Mouse (Mus musculus): ENCODE measurements at regions not wholly inside any gene's neighbourhood (a gene's known extent, or its start where the extent isn't known, plus 50 kb on each side); places are given as distances from the start of the nearest gene placed in this dataset.
"Not testable (repeated sequence)": the region's sequence is repeated elsewhere in the genome, so short reads cannot be mapped to it uniquely, and the experiment has no call there.

DNA sequence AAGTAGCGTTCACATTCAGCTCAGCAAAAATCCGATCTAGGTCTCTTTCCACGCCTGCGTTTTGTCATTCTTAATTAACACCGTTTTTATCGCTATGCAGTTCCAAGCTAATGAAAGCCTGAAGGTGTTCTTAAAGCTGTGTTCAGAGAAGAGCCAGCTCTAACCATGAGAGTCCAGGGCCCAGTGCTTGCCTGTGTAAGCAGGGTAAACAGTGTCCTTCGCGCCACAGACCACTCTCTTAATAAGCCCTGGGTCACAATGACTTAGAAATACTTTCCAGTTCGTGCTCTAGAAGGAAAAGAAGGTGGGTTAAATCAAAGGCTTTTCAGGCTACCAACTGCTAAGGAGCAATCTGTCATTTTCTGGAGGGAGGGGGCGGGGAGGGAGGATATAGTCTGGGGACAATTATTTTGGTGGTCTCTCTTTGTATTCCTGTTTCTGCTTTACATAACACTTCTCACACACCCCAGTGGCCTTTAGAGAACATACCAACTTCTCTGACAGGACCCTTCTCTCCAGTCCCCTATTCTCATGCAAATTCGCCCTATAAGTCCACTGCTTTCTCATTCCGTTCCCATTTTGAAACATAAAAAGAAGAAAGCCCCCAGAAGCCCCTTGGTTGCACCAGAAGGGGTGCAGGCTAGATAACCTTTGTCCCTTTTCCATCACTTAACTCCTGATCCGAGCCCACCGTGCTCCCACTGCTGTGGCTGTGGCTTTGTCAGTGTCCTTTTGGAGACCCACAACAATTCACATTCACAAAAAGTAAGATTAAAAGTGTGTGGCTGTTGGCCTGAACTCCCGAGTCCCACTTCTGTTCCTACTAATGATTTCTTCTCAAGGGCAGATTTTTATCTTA lies 63.6 kb downstream of the H2al2a start:
- Histone ChIP-seq H3K36me3 (no peaks in the 10 kb centered on the region), H3K9me3 (no peaks in the 10 kb centered on the region), H3K4me1 (no peaks in the 10 kb centered on the region), H3K27ac (no peak overlapping the region), H3K9ac (no peak overlapping the region), H3K27me3 (no peaks in the 10 kb centered on the region), H3K4me3 (no peak overlapping the region), H3K4me2 (peak overlapping the region; percentile 35)
- ATAC-seq (ENCODE audit: borderline replicate concordance, extremely low read depth, low FRiP score, low TSS enrichment): no peak
- WGBS: 47% methylated on average over 15 of the region's 15 CpGs

DNA sequence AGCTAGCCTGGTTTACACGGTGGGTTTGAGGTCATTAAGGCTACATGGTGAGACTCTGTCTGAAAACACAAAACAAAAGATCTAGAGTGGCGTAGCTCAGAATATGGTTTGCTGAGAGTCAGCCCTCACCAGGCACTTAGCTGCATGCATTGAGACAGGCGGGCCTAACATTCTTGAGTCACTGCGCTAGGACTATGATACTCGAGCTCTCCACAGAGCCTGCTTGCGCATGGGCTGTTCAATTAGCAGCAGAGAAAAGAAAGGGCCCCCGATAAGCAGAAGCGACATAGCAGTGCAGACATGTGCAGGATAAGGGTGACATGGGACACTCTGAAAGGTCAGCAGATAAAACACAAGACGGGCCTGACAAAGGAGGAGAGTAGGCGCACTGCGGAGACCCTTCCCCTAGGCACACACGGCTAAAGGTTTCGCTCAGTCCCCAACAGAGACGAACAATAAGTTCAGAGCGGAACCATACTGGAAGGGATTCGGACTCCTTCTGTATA lies 64.3 kb downstream of the H2al2a start:
- Histone ChIP-seq H3K4me3 (no peak overlapping the region), H3K27me3 (no peaks in the 10 kb centered on the region), H3K9me3 (no peaks in the 10 kb centered on the region), H3K36me3 (no peaks in the 10 kb centered on the region), H3K27ac (no peak overlapping the region), H3K4me1 (no peaks in the 10 kb centered on the region), H3K4me2 (peak overlapping the region; percentile 35), H3K9ac (no peak overlapping the region)
- WGBS: 47% methylated on average over 16 of the region's 16 CpGs
- no peak for ATAC-seq (ENCODE audit: borderline replicate concordance, extremely low read depth, low FRiP score, low TSS enrichment)

DNA sequence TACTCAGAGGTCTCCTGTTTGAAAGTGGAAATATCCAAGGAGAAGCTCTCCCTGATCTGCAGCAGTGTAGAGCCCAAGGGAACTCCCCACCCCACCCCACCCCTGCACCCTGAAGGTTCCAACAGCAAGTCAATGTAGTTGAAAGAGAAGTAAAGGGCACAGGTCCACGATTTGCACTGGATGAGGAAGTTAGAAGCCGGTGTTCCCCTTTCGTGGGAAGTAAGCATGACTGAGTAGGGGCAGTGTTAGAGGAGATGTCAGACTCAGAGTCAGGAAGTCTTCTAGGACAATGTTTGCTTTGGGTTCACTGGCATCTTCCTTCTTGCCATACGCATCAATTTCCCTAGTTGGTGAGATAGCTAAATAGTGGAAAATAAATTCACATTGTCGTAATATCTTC lies 64.9 kb downstream of the H2al2a start:
- no peaks in the 10 kb centered on the region for H3K9me3 ChIP-seq
- no peaks in the 10 kb centered on the region for H3K36me3 ChIP-seq
- H3K4me2 ChIP-seq: no peak overlapping the region
- no peak overlapping the region for H3K27ac ChIP-seq
- no peaks in the 10 kb centered on the region for H3K27me3 ChIP-seq
- ATAC-seq (ENCODE audit: borderline replicate concordance, extremely low read depth, low FRiP score, low TSS enrichment): no peak
- H3K4me1 ChIP-seq: no peaks in the 10 kb centered on the region
- 76% methylated on average over 5 of the region's 5 CpGs for WGBS
- H3K9ac ChIP-seq: no peak overlapping the region
- H3K4me3 ChIP-seq: no peak overlapping the region

DNA sequence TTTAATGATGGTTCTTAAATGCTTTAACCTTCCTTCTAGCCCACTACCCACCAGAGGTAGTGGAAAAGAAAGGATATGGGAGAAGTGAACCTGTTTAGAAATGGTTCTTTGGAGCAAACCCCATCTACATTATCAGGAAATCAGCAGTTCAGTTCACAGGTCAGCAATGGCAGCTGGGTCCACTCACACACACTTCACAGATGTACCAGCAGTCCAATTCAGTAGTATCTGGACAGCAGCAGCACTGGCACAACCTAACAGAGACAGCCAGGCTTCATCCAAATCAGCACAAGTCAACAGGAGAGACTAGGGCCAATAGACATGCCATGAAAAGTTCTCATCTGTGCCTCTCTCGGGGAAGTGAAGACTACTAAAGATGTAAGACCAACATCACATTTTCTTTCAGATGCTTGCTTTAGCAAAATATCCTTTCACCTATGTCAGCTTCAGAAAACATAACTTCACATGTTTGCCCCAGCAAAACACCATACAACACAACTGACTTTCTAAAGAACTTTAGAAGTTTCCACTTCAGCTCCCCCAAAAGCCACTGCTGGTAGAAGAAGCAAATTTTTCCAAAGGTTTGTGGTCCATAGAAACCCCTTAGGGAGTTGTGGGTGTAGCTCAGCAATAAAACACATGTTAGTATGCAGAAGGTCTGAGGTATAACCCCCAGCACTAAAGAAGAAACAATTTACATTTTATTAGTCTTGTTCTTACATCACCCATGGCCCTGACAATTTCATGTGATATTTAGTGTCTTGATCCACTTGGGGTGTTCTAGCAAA lies 77.7 kb downstream of the H2al2a start:
- Histone ChIP-seq H3K27me3 (no peaks in the 10 kb centered on the region), H3K9ac (no peak overlapping the region), H3K4me3 (no peak overlapping the region), H3K36me3 (no peaks in the 10 kb centered on the region), H3K4me1 (no peaks in the 10 kb centered on the region), H3K4me2 (no peak overlapping the region), H3K9me3 (no peaks in the 10 kb centered on the region), H3K27ac (no peak overlapping the region)
- no peak for ATAC-seq (ENCODE audit: borderline replicate concordance, extremely low read depth, low FRiP score, low TSS enrichment)
- WGBS: 67% methylated on average over 1 of the region's 1 CpGs

DNA sequence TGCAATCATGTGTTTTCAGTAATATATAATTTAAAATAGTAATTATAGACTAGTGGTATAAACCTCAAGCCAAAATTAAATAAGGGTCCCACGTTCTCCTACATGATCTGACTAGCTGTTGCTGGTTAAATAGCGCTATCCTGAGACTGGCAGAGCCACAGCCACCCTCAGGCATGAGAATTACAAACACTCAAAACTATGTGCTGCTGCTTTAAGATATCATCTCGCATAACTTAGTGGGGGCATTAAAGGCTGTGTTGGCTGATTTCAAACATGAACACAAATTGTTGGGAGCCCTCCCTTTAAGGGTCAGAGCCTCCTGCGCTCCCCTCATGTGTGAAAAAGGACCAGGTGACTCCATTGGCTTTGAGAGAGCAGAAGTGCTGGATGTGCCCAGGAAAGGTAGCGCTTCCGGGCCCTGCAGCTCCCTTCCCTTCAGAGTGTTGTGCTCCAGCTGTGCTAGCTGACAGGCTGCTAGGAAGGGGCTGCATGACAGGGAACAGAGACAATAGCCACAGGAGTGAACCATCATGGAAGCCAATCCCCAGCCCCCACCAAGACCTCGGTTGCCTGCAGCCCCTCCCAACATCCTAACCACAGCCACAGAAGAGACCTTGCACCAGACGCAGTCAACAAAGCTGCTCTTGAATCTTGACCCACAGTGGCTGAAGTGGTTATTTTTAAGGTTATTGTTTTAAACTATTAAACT lies 79.4 kb downstream of the H2al2a start:
- Histone ChIP-seq H3K9ac (no peak overlapping the region), H3K9me3 (no peaks in the 10 kb centered on the region), H3K4me2 (no peak overlapping the region), H3K36me3 (no peaks in the 10 kb centered on the region), H3K4me1 (no peaks in the 10 kb centered on the region), H3K27ac (no peak overlapping the region), H3K27me3 (no peaks in the 10 kb centered on the region), H3K4me3 (no peak overlapping the region)
- 21% methylated on average over 8 of the region's 8 CpGs for WGBS
- no peak for ATAC-seq (ENCODE audit: borderline replicate concordance, extremely low read depth, low FRiP score, low TSS enrichment)

DNA sequence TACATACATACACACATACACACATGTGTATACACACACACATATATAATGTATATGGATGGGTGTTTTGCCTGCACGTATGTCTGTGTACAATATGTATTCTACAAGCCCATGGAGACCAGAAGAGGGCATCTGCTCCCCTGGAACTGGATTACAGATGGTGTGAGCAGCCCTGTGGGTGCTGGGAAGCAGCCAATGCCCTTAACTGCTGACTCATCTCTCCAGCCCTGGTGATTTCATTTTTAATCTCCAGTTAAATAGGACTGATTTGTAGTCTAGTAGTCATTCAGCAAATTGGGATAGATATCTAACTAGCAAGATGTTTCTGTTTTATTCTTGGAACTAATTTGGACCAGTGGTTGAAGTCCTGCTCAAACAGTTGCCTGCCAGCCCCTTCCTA lies 94.1 kb downstream of the H2al2a start:
- no peak for ATAC-seq (ENCODE audit: borderline replicate concordance, extremely low read depth, low FRiP score, low TSS enrichment)
- H3K4me3 ChIP-seq: no peak overlapping the region
- no peak overlapping the region for H3K9ac ChIP-seq
- H3K4me2 ChIP-seq: no peak overlapping the region
- no peaks in the 10 kb centered on the region for H3K36me3 ChIP-seq
- no peaks in the 10 kb centered on the region for H3K27me3 ChIP-seq
- no peaks in the 10 kb centered on the region for H3K9me3 ChIP-seq
- 0 out of 2 replicates have a peak, but pooled peaks cover 2% of the 10 kb centered on the region for H3K4me1 ChIP-seq
- H3K27ac ChIP-seq: no peak overlapping the region
- WGBS: 77% methylated on average over 1 of the region's 1 CpGs

DNA sequence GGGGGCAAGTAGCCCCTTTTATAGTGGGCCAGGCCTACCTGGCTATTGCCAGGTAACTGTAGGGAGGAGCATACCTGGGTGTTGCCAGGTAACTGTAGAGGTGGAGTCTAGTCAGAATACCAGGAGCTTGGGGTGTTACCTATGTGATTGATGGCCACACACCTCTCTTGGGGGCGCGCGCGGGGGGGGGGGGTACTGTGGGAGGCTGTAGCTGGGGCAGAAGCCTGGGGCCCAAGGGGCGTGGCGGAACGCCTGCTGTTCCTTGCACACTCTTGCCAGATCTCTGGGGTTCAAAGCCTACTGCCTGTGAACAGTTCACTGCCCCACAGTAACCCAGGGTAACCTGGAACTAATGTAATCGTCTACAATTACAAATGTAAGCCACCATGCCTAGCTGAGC lies 96.6 kb downstream of the H2al2a start:
- no peak for ATAC-seq (ENCODE audit: borderline replicate concordance, extremely low read depth, low FRiP score, low TSS enrichment)
- Histone ChIP-seq H3K27me3 (no peaks in the 10 kb centered on the region), H3K27ac (no peak overlapping the region), H3K9ac (no peak overlapping the region), H3K4me1 (0 out of 2 replicates have a peak, but pooled peaks cover 2% of the 10 kb centered on the region), H3K9me3 (no peaks in the 10 kb centered on the region), H3K4me2 (no peak overlapping the region), H3K36me3 (no peaks in the 10 kb centered on the region), H3K4me3 (no peak overlapping the region)
- WGBS: 45% methylated on average over 8 of the region's 8 CpGs

DNA sequence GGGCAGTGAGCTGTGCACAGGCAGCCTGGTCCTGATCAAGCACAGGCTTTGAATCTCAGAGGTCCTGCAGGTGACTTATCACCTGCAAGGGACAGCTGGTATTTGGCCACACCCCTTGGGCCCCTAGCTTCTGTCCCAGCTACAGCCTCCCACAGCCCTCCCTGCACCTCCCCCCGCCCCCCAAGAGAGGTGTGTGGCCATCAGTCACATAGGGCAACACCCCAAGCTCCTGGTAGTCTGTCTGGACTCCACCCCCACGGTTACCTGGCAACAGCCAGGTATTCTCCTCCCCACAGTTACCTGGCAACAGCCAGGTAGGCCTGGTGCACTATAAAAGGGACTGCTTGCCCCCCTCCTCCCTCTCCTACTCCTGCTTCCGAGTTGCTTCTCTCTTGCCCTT lies 98.0 kb downstream of the H2al2a start:
- no peak overlapping the region for H3K9ac ChIP-seq
- H3K9me3 ChIP-seq: no peaks in the 10 kb centered on the region
- H3K27ac ChIP-seq: no peak overlapping the region
- 0 out of 2 replicates have a peak, but pooled peaks cover 2% of the 10 kb centered on the region for H3K4me1 ChIP-seq
- no peaks in the 10 kb centered on the region for H3K27me3 ChIP-seq
- H3K4me3 ChIP-seq: no peak overlapping the region
- no peak overlapping the region for H3K4me2 ChIP-seq
- H3K36me3 ChIP-seq: no peaks in the 10 kb centered on the region
- WGBS: 33% methylated on average over 3 of the region's 3 CpGs
- no peak for ATAC-seq (ENCODE audit: borderline replicate concordance, extremely low read depth, low FRiP score, low TSS enrichment)

DNA sequence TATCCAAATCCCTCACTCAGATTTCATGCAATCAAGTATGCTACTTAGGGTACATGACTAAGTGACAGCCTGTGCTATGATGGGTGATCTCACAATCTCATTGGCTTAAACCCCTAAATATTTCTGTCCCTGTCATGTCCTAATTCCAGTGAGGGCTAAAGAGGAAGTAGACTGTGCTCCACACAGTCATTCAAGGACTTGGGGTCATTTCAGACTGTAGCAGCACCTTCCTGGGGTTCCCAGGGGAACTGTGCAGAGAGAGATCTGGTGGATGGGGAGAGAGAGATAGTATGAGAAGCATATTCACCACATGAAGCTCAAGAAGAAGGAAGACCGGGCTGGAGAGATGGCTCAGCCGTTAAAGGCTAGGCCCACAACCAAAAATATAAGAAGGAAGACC lies 100.7 kb downstream of the H2al2a start:
- H3K27me3 ChIP-seq: no peaks in the 10 kb centered on the region
- H3K9ac ChIP-seq: no peak overlapping the region
- no peaks in the 10 kb centered on the region for H3K36me3 ChIP-seq
- H3K4me1 ChIP-seq: 0 out of 2 replicates have a peak, but pooled peaks cover 2% of the 10 kb centered on the region
- WGBS: 96% methylated on average over 2 of the region's 2 CpGs
- no peak overlapping the region for H3K4me3 ChIP-seq
- no peak overlapping the region for H3K27ac ChIP-seq
- H3K4me2 ChIP-seq: no peak overlapping the region
- no peak for ATAC-seq (ENCODE audit: borderline replicate concordance, extremely low read depth, low FRiP score, low TSS enrichment)
- no peaks in the 10 kb centered on the region for H3K9me3 ChIP-seq

DNA sequence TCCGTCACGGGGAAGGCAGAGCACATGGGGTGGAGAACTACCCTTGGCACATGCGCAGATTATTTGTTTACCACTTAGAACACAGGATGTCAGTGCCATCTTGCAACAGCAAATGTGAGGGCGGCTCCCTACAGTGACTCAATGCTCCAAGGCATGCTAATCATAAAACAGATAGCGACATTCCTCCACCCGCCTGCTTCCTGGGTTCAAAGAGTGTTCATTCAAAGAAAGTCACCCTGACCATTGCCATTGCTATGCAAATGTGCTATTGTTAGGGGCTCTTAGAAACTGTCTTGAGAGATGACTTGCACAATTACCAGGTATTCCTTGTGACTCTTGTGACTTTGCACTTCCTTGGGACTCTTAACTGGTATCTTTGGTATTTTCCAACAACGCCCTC lies 104.1 kb downstream of the H2al2a start:
- H3K4me1 ChIP-seq; H3K36me3 ChIP-seq; ATAC-seq (ENCODE audit: borderline replicate concordance, extremely low read depth, low FRiP score, low TSS enrichment); H3K9me3 ChIP-seq; H3K27me3 ChIP-seq; H3K9ac ChIP-seq; H3K4me3 ChIP-seq; H3K4me2 ChIP-seq; H3K27ac ChIP-seq: not testable (repeated sequence)
- 91% methylated on average over 7 of the region's 7 CpGs for WGBS

DNA sequence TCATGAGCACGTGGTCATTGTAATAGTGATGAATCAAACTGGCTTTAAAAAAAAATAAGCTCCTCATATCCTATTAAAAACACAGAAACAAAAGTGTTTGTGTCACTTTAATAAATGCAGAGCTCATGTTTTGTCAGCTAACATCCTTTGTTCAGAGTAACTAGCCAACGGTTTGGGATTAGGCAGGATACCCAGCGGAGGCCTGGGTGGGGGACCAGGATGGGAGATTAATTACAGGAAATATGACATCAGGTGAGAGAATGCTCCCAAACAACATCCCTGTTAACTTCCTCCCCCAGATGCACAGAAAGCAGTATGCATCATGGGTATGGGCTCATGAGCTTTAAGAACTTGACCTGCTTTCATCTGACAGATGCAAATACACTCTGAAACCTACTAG lies 109.1 kb downstream of the H2al2a start:
- H3K4me2 ChIP-seq: no peak overlapping the region
- H3K9ac ChIP-seq: no peak overlapping the region
- H3K4me1 ChIP-seq: no peaks in the 10 kb centered on the region
- H3K27ac ChIP-seq: no peak overlapping the region
- H3K27me3 ChIP-seq: no peaks in the 10 kb centered on the region
- H3K9me3 ChIP-seq: no peaks in the 10 kb centered on the region
- H3K36me3 ChIP-seq: no peaks in the 10 kb centered on the region
- 60% methylated on average over 3 of the region's 3 CpGs for WGBS
- H3K4me3 ChIP-seq: no peak overlapping the region
- ATAC-seq (ENCODE audit: borderline replicate concordance, extremely low read depth, low FRiP score, low TSS enrichment): no peak
